Mouse (Mus musculus) retina, adult 2 months (tissue): ENCODE data around the gene R3hcc1l.
A peak's percentile ranks its signal among the peaks of the same experiment; 100 is the strongest.

ENCODE experiments used
- DNase-seq: peaks from one replicate; pipeline ENCODE4 v3.0.0-alpha.2; 2012; ENCODE audit warnings: low read depth, low spot score

Gene R3hcc1l

DNA sequence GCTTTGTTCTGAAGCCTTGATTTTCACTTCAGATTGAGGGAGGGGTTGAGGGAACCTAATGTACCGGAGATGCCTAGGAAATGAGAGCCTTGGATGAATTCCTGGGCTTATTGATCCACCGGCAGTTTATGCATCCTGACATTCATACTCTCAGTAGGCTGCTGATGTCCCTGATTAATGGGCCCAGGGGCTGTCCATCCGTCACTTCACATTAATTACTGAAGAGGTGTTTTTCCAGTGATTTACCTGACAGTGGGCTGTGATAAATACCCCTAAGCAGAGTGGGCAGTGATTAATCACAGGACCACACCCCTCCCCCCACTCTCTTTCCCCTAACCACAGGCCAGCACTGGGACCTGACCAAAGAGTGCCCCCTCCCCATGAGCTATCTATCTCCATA lies 22.1 kb downstream of the R3hcc1l start:
- no peak for DNase-seq

DNA sequence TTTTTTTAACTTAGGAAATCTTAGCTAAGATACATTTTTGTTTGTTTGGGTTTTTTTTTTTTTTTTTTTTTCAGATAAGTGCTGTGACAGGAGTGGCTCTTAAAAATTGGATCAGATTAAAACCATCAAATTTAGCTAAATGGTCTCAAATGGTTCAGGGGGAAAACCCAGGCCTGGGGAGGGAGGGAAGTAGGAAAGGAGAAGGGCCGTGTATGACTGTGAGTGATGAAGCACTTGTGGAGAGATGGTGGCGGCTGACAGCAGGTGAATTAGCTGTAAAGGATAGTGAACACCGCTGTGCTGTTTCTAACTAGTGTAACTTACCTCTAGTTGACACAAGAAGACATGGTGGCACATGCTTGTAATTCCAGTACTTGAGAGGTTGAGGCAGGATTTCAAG lies 40.1 kb downstream of the R3hcc1l start:
- no peak for DNase-seq

- DNase-seq = no peak
Measured at GRCm38 (mm10) chr19:42561991-42562390, 43.4 kb downstream of the R3hcc1l start.

DNA sequence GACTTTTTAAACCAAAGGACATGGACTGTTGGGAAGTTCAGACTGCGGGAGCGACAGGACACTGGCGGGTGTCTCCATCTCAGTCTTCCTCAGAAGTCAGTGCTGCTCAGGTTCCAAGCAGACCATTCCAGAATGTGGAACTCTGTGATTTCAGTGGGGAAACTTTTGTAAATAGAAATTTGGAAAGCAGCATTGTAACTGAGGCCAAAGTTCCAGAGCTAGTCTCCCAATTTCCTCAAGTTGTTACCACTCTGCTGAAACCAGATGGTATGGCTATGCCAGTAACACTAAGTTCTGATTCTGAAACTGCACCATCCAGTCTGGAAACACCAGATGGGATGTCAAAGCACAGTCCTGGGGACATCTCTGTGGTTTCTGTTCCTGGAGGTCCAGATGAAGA lies 44.4 kb downstream of the R3hcc1l start:
- no peak for DNase-seq

DNA sequence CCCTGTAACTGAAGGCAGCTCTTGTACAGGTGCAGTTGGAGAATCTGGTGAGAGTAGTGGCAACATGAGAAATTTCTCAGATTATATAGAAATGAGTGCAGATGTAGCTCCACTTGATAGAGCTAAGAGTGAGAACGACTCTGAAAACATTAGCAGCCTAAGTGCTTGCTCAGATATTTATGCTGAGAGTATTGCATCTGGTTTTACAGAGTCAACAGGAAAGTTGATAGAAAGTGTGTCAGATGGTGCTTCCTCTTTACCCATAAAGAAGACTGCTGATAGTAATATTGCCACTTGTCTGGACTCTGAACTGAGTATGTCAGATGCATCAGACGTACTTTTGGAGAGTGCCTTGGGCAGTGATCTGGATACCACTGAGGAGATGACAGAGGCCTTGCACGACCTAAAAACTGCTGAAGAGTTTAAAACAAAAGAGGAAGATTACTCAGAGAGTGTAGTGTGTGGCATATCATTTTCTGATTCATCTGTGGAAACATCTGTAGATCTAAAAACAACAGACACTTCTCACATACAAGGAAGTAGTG lies 45.2 kb downstream of the R3hcc1l start:
- DNase-seq = no peak

GRCm38 (mm10) chr19:42566283-42567019 lies 47.9 kb downstream of the R3hcc1l start:
- no peak for DNase-seq

DNA sequence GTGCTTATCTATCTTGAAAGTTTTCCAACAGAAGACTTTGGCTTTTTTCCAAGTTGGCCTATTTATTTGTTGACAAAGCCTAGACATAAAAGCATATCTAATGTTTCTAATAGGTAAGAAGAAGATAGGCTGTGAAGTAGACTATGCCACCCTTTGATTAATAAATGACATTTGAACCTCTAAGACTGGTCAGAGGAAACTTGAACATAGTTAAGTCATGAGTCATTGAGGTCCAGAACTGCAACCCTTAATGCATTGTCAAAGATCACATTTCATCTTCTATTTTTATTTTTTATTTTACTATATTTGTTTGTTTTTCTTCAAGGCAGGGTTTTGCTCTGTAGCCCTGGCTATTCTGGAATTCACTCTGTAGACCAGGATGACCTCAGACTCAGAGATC lies 48.5 kb downstream of the R3hcc1l start:
- no peak for DNase-seq

GRCm38 (mm10) chr19:42569076-42569475 lies 50.5 kb downstream of the R3hcc1l start:
- no peak for DNase-seq

GRCm38 (mm10) chr19:42571291-42571690 lies 52.7 kb downstream of the R3hcc1l start:
- peak; percentile 83 for DNase-seq

DNA sequence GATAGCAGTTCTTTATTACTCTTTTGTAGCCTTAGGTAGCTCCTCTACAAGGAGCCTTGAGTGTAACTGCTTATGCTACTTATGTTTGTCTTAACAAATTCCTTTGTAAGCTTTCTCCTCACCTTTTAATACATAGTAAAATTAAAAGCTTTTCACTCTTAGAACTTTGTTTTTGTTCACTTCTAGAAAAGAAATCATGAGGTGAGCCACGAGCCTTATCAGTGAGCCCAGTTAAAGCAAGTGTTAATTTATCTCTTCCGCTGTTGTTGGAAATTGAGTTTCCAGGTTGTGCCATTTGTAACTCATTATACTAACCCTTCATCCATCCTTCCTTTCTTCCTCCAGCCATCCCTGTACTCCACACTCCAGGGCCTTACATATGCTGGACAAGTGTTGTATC lies 56.8 kb downstream of the R3hcc1l start:
- DNase-seq = no peak

DNA sequence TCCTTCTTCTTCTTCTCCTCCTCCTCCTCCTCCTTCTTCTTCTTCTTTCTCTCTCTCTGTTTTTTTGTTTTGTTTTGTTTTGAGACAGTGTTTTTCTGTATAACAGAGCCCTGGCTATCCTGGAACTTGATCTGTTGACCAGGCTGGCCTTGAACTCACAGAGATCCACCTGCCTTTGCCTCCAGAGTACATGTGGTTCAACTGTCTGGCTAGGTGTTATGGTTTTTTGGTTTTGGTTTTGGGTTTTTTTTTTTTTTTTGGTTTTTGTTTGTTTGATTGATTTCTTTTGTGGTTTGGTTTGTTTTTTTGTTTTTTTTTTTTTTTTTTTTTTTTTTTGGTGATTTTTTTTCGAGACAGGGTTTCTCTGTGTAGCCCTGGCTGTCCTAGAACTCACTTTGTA lies 58.3 kb downstream of the R3hcc1l start:
- DNase-seq = no peak

- DNase-seq = no peak
Measured at GRCm38 (mm10) chr19:42578631-42579030, 60.1 kb downstream of the R3hcc1l start.

DNA sequence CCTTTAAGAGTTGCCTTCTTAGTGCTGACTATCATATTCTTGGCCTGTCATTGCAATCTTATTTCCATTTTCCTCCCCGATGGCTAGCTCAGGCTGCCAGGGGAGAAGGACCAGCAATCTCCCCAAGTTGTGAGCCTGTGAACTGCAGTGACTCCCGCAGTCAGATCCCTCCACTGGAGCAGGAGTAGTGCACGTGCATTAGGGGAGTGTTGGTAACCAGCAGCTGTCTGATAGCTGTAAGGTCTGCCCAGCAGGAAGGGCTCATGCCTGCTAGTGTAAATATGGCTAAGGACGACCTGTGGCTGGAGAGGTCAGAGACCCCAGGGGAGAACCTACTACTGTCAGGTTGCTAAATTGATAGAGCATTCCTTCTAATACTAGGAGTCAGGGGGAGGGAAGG lies 62.1 kb downstream of the R3hcc1l start:
- DNase-seq = no peak

- DNase-seq = no peak
Measured at GRCm38 (mm10) chr19:42582811-42583370, 64.3 kb downstream of the R3hcc1l start.

DNA sequence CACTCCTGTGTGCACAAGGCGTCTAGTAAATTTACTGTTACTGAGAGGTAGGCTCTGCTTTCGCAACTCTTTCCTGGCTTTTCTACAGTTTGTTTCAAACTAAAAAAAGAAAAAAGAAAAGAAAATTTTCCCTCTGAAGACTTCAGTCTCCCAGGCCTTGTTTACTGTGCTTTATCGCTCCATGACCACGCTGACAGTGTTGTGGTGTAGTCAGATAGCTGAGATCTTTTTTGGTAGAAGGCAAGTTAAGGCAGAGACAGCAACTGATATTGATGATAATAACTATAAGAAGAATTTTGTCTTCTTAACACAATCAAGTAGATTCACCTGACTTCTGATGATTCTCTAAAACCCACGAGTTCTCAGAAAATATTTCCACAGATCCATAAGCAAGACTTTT lies 65.1 kb downstream of the R3hcc1l start:
- no peak for DNase-seq

- DNase-seq = no peak
Measured at GRCm38 (mm10) chr19:42584188-42584587, 65.6 kb downstream of the R3hcc1l start.

GRCm38 (mm10) chr19:42587704-42588103 lies 69.1 kb downstream of the R3hcc1l start:
- DNase-seq = no peak

DNA sequence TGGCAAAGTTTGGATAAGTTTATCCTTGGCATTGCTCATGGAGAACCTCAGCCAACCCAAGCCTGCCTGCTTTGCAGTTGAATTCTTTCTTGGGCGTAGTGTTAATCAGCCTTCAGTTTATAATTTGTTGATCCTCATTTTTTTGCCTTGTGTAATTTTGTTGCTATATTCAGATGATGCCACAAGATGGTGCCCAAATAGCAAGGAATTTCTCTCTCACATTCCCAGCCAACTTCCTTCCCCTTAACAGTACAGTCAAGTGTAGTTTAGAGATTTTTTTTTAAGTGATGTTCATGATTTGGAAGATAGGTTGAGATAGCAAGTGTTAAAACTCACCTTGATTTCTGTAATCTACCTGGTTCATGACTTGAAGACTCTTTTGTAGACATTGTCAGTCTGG lies 70.7 kb downstream of the R3hcc1l start:
- no peak for DNase-seq

- no peak for DNase-seq
Measured at GRCm38 (mm10) chr19:42591534-42591933, 73.0 kb downstream of the R3hcc1l start.

- DNase-seq = no peak
Measured at GRCm38 (mm10) chr19:42593456-42593855, 74.9 kb downstream of the R3hcc1l start.

GRCm38 (mm10) chr19:42595066-42595465 lies 76.5 kb downstream of the R3hcc1l start:
- no peak for DNase-seq

DNA sequence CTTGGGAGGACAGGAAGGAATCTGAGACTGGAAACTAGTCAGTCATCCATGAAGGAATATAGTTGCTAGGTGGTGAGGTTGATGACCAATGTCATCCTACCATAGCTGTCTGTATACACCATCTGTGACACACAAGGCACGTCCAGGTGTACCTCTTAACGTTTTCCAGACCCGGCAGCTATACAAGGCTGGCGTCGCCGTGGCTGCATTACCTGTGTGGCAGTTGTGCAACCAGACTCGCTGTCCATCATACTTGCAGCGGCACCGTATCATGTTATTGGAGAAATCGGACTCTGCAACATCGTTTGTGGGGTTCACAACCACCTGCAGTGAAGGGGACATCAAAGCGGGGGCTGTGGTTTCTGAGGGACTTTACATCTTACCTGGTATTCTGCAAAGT lies 78.7 kb downstream of the R3hcc1l start:
- no peak for DNase-seq

GRCm38 (mm10) chr19:42597896-42598295 lies 79.3 kb downstream of the R3hcc1l start:
- DNase-seq = no peak
